Mouse (Mus musculus): Measurements from ENCODE around the gene Chrm3.

- TF ChIP-seq CTCF (IDR thresholded peaks at IDR 0.05; ENCODE audit: borderline replicate concordance, extremely low read depth, insufficient read depth, insufficient read length) (peak; percentile 100), POLR2A (IDR thresholded peaks at IDR 0.05; ENCODE audit: borderline replicate concordance, extremely low read depth, insufficient read depth, insufficient read length, poor library complexity, severe bottlenecking) (no peak)
Measured at GRCm38 (mm10) chr13:9846543-9847434, 513.9 kb downstream of the Chrm3 start.

Data from brain, embryonic 14.5 days (tissue).